Mouse (Mus musculus) MEL (cell line): ENCODE measurements around the gene Ckap4. TPM values are rescaled to one million over a fixed set of nuclear protein-coding genes. Genes with fewer than 3 reads are reported as not detected.

Source experiments
- DNase-seq: peaks from one replicate; pipeline ENCODE4 v3.0.0; 2011; ENCODE audit warnings: low read depth, low spot score
- H3K27ac ChIP-seq: 2 replicates; pipeline ENCODE4 v1.5.1; 2012; ENCODE audit warnings: low read depth, mild to moderate bottlenecking, control low read depth, low read length, moderate library complexity; ENCODE audit not compliant: control insufficient read depth
- H3K27me3 ChIP-seq, 2 experiments: fragments of 150-350 bp in 1 of 2; sonication (generic) in 1 of 2; 2 replicates each; pipeline ENCODE4 v1.6.1; 2012; ENCODE audit warnings: low read length in 2 of 2, mild to moderate bottlenecking in 2 of 2, improper control_type of control experiment in 1 of 2, moderate library complexity in 1 of 2; ENCODE audit not compliant: insufficient read depth in 2 of 2, control insufficient read depth in 1 of 2
- H3K36me3 ChIP-seq, 2 experiments: 2 replicates each; pipeline ENCODE4 v1.6.1; 2012 to 2014; ENCODE audit warnings: low read length in 2 of 2, improper control_type of control experiment in 1 of 2, inconsistent platforms in 1 of 2, mild to moderate bottlenecking in 1 of 2; ENCODE audit not compliant: insufficient read depth in 2 of 2, control insufficient read depth in 1 of 2
- H3K4me1 ChIP-seq, 2 experiments: fragments of 150-350 bp in 1 of 2; sonication (generic) in 1 of 2; 2 replicates each; pipeline ENCODE4 v1.6.1; 2012; ENCODE audit warnings: low read length in 2 of 2, improper control_type of control experiment in 1 of 2, mild to moderate bottlenecking in 1 of 2; ENCODE audit not compliant: insufficient read depth in 2 of 2, control insufficient read depth in 1 of 2
- H3K4me3 ChIP-seq, 2 experiments: fragments of 150-350 bp in 1 of 2; sonication (generic) in 1 of 2; 2 replicates each; pipeline ENCODE4 v1.5.1; 2012; ENCODE audit warnings: low read depth in 2 of 2, low read length in 2 of 2, mild to moderate bottlenecking in 2 of 2, moderate library complexity in 2 of 2, control low read depth in 1 of 2, improper control_type of control experiment in 1 of 2; ENCODE audit not compliant: control insufficient read depth in 1 of 2, insufficient read depth in 1 of 2
- H3K79me2 ChIP-seq: 2 replicates; pipeline ENCODE4 v1.6.1; 2012; ENCODE audit warnings: mild to moderate bottlenecking, low read length, moderate library complexity; ENCODE audit not compliant: control insufficient read depth, poor library complexity, insufficient read depth
- H3K9ac ChIP-seq: 2 replicates; pipeline ENCODE4 v1.6.1; 2012; ENCODE audit warnings: low read depth, mild to moderate bottlenecking, control low read depth, low read length, moderate library complexity; ENCODE audit not compliant: control insufficient read depth, poor library complexity, severe bottlenecking
- H3K9me3 ChIP-seq: fragments of 150-350 bp; sonication (generic); replicated peaks from 2 replicates; pipeline ENCODE4 v1.6.1; 2012; ENCODE audit warnings: mild to moderate bottlenecking, low read length, improper control_type of control experiment, moderate library complexity; ENCODE audit not compliant: insufficient read depth
- BHLHE40 ChIP-seq: IDR thresholded peaks from 2 replicates; pipeline ENCODE4 v1.6.1; 2012; ENCODE audit warnings: low read depth, mild to moderate bottlenecking, inconsistent platforms, low read length, improper control_type of control experiment, borderline replicate concordance
- CHD1 ChIP-seq: IDR thresholded peaks from 2 replicates; pipeline ENCODE4 v1.6.1; 2012; ENCODE audit warnings: low read depth, mild to moderate bottlenecking, inconsistent platforms, low read length, improper control_type of control experiment
- CHD2 ChIP-seq: IDR thresholded peaks from 2 replicates; pipeline ENCODE4 v1.6.1; 2011; ENCODE audit warnings: low read length, improper control_type of control experiment
- CTCF ChIP-seq, 3 experiments: IDR thresholded peaks in 2 of 3; conservative IDR thresholded peaks in 1 of 3; 2 replicates each; pipeline ENCODE4 v1.5.1; 2011 to 2012; ENCODE audit warnings: low read length in 3 of 3, low read depth in 2 of 3, mild to moderate bottlenecking in 2 of 3, improper control_type of control experiment in 1 of 3, inconsistent platforms in 1 of 3, mixed read lengths in 1 of 3, moderate library complexity in 1 of 3; ENCODE audit not compliant: control insufficient read depth in 1 of 3, insufficient read depth in 1 of 3, poor library complexity in 1 of 3, severe bottlenecking in 1 of 3
- E2F4 ChIP-seq: IDR thresholded peaks from 2 replicates; pipeline ENCODE4 v1.6.1; 2011; ENCODE audit warnings: low read depth, low read length, improper control_type of control experiment, borderline replicate concordance
- ELF1 ChIP-seq: IDR thresholded peaks from 2 replicates; pipeline ENCODE4 v1.6.1; 2014; ENCODE audit warnings: low read depth, mild to moderate bottlenecking, inconsistent platforms, low read length, improper control_type of control experiment, moderate library complexity
- GATA1 ChIP-seq: IDR thresholded peaks from 2 replicates; pipeline ENCODE4 v1.6.1; 2011; ENCODE audit warnings: low read depth, low read length, improper control_type of control experiment
- HCFC1 ChIP-seq: IDR thresholded peaks from 2 replicates; pipeline ENCODE4 v1.6.1; 2012; ENCODE audit warnings: low read depth, mild to moderate bottlenecking, inconsistent platforms, low read length, improper control_type of control experiment, moderate library complexity
- JUND ChIP-seq: IDR thresholded peaks from 2 replicates; pipeline ENCODE4 v1.6.1; 2011; ENCODE audit warnings: low read depth, mild to moderate bottlenecking, improper control_type of control experiment, low read length
- KAT2A ChIP-seq: conservative IDR thresholded peaks from 2 replicates; pipeline ENCODE4 v1.6.1; 2012; ENCODE audit warnings: low read depth, low read length, improper control_type of control experiment, inconsistent platforms
- MAFK ChIP-seq: IDR thresholded peaks from 2 replicates; pipeline ENCODE4 v1.6.1; 2011; ENCODE audit warnings: low read depth, mild to moderate bottlenecking, low read length, improper control_type of control experiment, borderline replicate concordance
- MAX ChIP-seq: IDR thresholded peaks from 2 replicates; pipeline ENCODE4 v1.6.1; 2011; ENCODE audit warnings: low read length, improper control_type of control experiment
- MEF2A ChIP-seq: IDR thresholded peaks from 2 replicates; pipeline ENCODE4 v1.6.1; 2014; ENCODE audit warnings: low read depth, mild to moderate bottlenecking, inconsistent platforms, low read length, improper control_type of control experiment; ENCODE audit not compliant: poor library complexity, insufficient replicate concordance, severe bottlenecking; ENCODE audit errors: extremely low read depth
- MXI1 ChIP-seq: IDR thresholded peaks from 2 replicates; pipeline ENCODE4 v1.6.1; 2011; ENCODE audit warnings: mild to moderate bottlenecking, low read depth, low read length, improper control_type of control experiment
- MYC ChIP-seq: IDR thresholded peaks from 2 replicates; pipeline ENCODE4 v1.6.1; 2011; ENCODE audit warnings: low read depth, mild to moderate bottlenecking, low read length, improper control_type of control experiment, moderate library complexity
- NELFE ChIP-seq: IDR thresholded peaks from 2 replicates; pipeline ENCODE4 v1.6.1; 2011; ENCODE audit warnings: low read depth, low read length, improper control_type of control experiment
- NRF1 ChIP-seq: IDR thresholded peaks from 2 replicates; pipeline ENCODE4 v1.6.1; 2014; ENCODE audit warnings: low read depth, mild to moderate bottlenecking, inconsistent platforms, low read length, improper control_type of control experiment, moderate library complexity; ENCODE audit not compliant: poor library complexity, insufficient read depth, severe bottlenecking
- POLR2A ChIP-seq, 2 experiments: IDR thresholded peaks; 2 replicates each; pipeline ENCODE4 v1.6.1; 2011 to 2012; ENCODE audit warnings: low read length in 2 of 2, mild to moderate bottlenecking in 2 of 2, control low read depth in 1 of 2, improper control_type of control experiment in 1 of 2, low read depth in 1 of 2, moderate library complexity in 1 of 2; ENCODE audit not compliant: control insufficient read depth in 1 of 2, insufficient read depth in 1 of 2, poor library complexity in 1 of 2
- POLR2AphosphoS2 ChIP-seq: IDR thresholded peaks from 2 replicates; pipeline ENCODE4 v1.6.1; 2011; ENCODE audit warnings: low read length, improper control_type of control experiment
- POLR2AphosphoS5 ChIP-seq: IDR thresholded peaks from 2 replicates; pipeline ENCODE4 v1.6.1; 2012; ENCODE audit warnings: low read depth, borderline replicate concordance, mild to moderate bottlenecking, inconsistent platforms, low read length, moderate library complexity, mixed read lengths
- RAD21 ChIP-seq: IDR thresholded peaks from 2 replicates; pipeline ENCODE4 v1.6.1; 2011; ENCODE audit warnings: mild to moderate bottlenecking, low read depth, low read length, improper control_type of control experiment
- RCOR1 ChIP-seq: IDR thresholded peaks from 2 replicates; pipeline ENCODE4 v1.6.1; 2012; ENCODE audit warnings: low read depth, mild to moderate bottlenecking, inconsistent platforms, low read length, improper control_type of control experiment
- TAL1 ChIP-seq: IDR thresholded peaks from 2 replicates; pipeline ENCODE4 v1.6.1; 2012; ENCODE audit warnings: mild to moderate bottlenecking, inconsistent platforms, low read length, moderate library complexity, mixed read lengths
- TBP ChIP-seq: IDR thresholded peaks from 2 replicates; pipeline ENCODE4 v1.8.0; 2011; ENCODE audit warnings: low read depth, low read length, improper control_type of control experiment
- TCF12 ChIP-seq: IDR thresholded peaks from 2 replicates; pipeline ENCODE4 v1.6.1; 2014; ENCODE audit warnings: low read depth, mild to moderate bottlenecking, inconsistent platforms, low read length, improper control_type of control experiment, moderate library complexity
- UBTF ChIP-seq: IDR thresholded peaks from 2 replicates; pipeline ENCODE4 v1.6.1; 2012; ENCODE audit warnings: low read depth, mild to moderate bottlenecking, inconsistent platforms, low read length, improper control_type of control experiment, moderate library complexity, borderline replicate concordance; ENCODE audit not compliant: insufficient read depth
- USF1 ChIP-seq: IDR thresholded peaks from 2 replicates; pipeline ENCODE4 v1.6.1; 2014; ENCODE audit warnings: low read depth, mild to moderate bottlenecking, inconsistent platforms, low read length, improper control_type of control experiment, moderate library complexity
- USF2 ChIP-seq, 2 experiments: IDR thresholded peaks; 2 replicates each; pipeline ENCODE4 v1.6.1; 2011 to 2012; ENCODE audit warnings: improper control_type of control experiment in 2 of 2, low read length in 2 of 2, borderline replicate concordance in 1 of 2, inconsistent platforms in 1 of 2, low read depth in 1 of 2, mild to moderate bottlenecking in 1 of 2; ENCODE audit not compliant: insufficient read depth in 1 of 2
- ZNF384 ChIP-seq: IDR thresholded peaks from 2 replicates; pipeline ENCODE4 v1.6.1; 2012; ENCODE audit warnings: low read depth, mild to moderate bottlenecking, inconsistent platforms, low read length, improper control_type of control experiment
- polyA plus RNA-seq, 2 experiments: library from polyadenylated mRNA; stranded (reverse) in 1 of 2; unstranded in 1 of 2; fragments of >175 nt in 1 of 2; fragments of >200 nt in 1 of 2; gene quantifications; 2 replicates each; pipeline versions ENCODE4 v1.2.1 to v1.2.4; 2012; ENCODE audit warnings: low replicate concordance in 2 of 2, low read depth in 1 of 2; ENCODE audit not compliant: insufficient read length in 2 of 2, insufficient read depth in 1 of 2, missing spikeins in 1 of 2
- total RNA-seq: library from RNA; depleted of rRNA; stranded (reverse); fragments of 300-350 nt; gene quantifications from 2 replicates; pipeline ENCODE4 v1.2.3, GENCODE M21; 2012; rRNA removed

Ckap4 gene
- total RNA-seq (1.0 TPM in 2 replicates), polyA plus RNA-seq (1 to 10 TPM in 1 of 2 experiments, not detected in 1; 5.2 TPM)

DNA sequence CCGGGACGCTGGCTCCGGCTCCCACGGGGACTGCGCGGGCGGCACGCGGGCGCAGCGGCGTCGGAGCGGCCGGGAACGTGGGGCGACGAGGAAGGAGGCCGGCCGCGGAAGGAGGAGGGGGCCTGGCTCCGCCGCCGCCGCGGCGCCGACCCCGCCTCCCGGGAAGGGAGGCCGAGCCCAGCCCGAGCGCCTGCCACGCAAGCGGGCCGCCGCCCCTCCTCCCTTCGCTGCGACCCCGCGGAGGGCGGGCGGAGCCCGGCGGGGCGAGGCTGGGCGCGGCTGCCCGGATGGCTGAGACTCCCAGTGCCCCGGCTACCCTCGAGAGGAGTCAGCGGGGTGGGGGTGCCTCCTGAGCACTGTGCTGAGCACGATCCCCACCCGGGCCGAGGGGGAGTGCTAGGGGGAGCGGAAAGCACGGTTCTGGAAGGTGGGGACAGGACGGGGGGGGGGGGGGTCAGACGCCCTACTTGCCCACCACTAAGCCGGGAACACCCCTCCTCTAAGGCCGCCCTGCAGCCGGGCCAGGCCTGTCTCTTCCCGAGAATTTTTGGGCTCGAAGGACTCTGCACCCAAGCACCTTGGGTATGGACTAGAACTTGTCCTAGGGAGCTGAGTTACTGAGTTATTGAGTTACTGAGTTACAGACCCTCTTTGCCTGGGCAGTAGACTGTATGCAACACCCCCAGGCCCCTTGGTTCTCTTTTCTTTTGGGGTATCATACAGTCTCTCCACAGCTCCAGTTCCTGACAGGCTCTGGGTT lies at the start of gene Ckap4:
Gene Ckap4, minus strand, starts transcription at position 151 of the 760 bp plus-strand sequence.
- no peaks in the 10 kb centered on the region for H3K9me3 ChIP-seq
- peak within 1 kb of the TSS; percentile 50 for H3K9ac ChIP-seq
- no peak for DNase-seq
- no peaks in the 10 kb centered on the region; a peak in 3 of 4 replicates for H3K4me1 ChIP-seq
- H3K27me3 ChIP-seq: peaks cover 0 to 8% of the 10 kb centered on the region in 2 experiments; a peak in 3 of 4 replicates
- H3K4me3 ChIP-seq: peak within 1 kb of the TSS; percentile 4 to 53; a peak in 3 of 4 replicates
- TF ChIP-seq MYC (no peak), MAX (no peak), TBP (no peak), NRF1 (no peak), POLR2AphosphoS2 (no peak), HCFC1 (no peak), JUND (no peak), UBTF (no peak), POLR2A (IDR thresholded peaks at IDR 0.05; ENCODE audit: control insufficient read depth in 1 of 2, insufficient read depth in 1 of 2, low read depth in 1 of 2, low read length in 2 of 2, poor library complexity in 1 of 2) (no peak), MAFK (no peak), NELFE (no peak), TAL1 (no peak), RCOR1 (no peak), KAT2A (no peak), USF2 (IDR thresholded peaks at IDR 0.05; ENCODE audit: borderline replicate concordance in 1 of 2, insufficient read depth in 1 of 2, low read depth in 1 of 2, low read length in 2 of 2) (no peak), BHLHE40 (no peak), CHD1 (no peak), TCF12 (no peak)
- H3K36me3 ChIP-seq: no peaks in the 10 kb centered on the region; a peak in 1 of 4 replicates
- H3K27ac ChIP-seq: no peak within 1 kb of the TSS
- H3K79me2 ChIP-seq: no peaks in the 10 kb centered on the region

DNA sequence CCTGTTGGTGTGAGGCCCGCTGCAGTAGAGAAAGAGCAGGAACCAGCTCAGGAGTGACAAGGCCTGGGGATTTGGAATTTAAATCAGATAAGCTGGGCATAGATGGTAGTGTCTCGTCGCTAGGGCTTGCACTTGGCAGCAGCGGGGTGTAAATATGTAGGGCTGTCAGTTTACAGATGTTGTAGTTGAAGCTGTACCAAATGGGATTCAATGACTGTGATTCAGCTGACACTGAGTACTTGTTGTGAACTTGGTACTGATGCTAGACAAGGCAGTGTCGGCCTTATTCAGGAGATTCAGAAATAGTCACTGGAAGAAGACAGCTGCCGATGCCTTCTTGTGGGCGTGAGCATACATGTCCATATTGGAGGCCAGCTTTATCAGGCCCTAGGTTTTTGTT lies 48.4 kb upstream of the Ckap4 start:
- no peak for TF ChIP-seq MAX
- TF ChIP-seq POLR2AphosphoS5: no peak
- TF ChIP-seq CHD2: no peak
- TF ChIP-seq MXI1: no peak
- no peak for TF ChIP-seq ELF1
- no peak for TF ChIP-seq HCFC1
- no peak for TF ChIP-seq USF1
- no peak for TF ChIP-seq RCOR1
- no peak for TF ChIP-seq NELFE
- TF ChIP-seq POLR2A (IDR thresholded peaks at IDR 0.05; ENCODE audit: control insufficient read depth in 1 of 2, insufficient read depth in 1 of 2, low read depth in 1 of 2, low read length in 2 of 2, poor library complexity in 1 of 2): no peak
- no peak for TF ChIP-seq ZNF384
- no peak for TF ChIP-seq MEF2A
- no peak for TF ChIP-seq TAL1
- no peak for TF ChIP-seq POLR2AphosphoS2
- TF ChIP-seq RAD21: no peak
- no peak for TF ChIP-seq CTCF (IDR thresholded peaks at IDR 0.05 in 2 of 3, conservative IDR thresholded peaks at IDR 0.05 in 1 of 3; ENCODE audit: control insufficient read depth in 1 of 3, insufficient read depth in 1 of 3, low read depth in 2 of 3, low read length in 3 of 3, poor library complexity in 1 of 3, severe bottlenecking in 1 of 3)
- TF ChIP-seq E2F4: no peak
- no peak for TF ChIP-seq JUND
- TF ChIP-seq GATA1: no peak
- Histone ChIP-seq H3K9ac (no peak overlapping the region), H3K79me2 (no peaks in the 10 kb centered on the region), H3K9me3 (no peaks in the 10 kb centered on the region), H3K36me3 (peaks cover 0 to 11% of the 10 kb centered on the region in 2 experiments; a peak in 2 of 4 replicates), H3K4me3 (no peak overlapping the region), H3K4me1 (peaks cover 0 to 15% of the 10 kb centered on the region in 2 experiments; a peak in 3 of 4 replicates), H3K27me3 (no peaks in the 10 kb centered on the region), H3K27ac (no peak overlapping the region)
- no peak for DNase-seq
